Mouse (Mus musculus): Measurements from ENCODE around the gene Asb7.
A peak's percentile ranks its signal among the peaks of the same experiment; 100 is the strongest.

The Asb7 gene

DNA sequence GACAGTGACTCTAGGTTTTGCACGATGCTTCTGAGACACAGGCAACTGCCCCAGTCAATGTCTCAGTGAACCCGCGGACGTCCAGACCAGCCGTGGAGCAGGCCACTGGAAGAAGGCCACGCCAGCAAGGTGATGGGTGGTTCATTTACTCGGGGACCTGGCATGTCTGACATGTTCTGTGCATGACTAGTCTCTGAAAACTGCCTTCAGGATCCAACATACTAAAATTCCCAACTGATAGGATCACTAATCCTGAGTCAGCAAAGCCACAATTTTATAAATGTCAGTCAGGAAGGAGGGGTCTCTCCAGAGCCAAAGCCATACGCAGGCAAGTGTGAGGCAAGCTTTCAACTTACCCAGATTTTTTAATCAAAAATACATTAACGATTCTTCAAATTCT lies 35.8 kb downstream of the Asb7 start:
- DNase-seq (ENCODE audit: low read depth), result peak; percentile 17

DNA sequence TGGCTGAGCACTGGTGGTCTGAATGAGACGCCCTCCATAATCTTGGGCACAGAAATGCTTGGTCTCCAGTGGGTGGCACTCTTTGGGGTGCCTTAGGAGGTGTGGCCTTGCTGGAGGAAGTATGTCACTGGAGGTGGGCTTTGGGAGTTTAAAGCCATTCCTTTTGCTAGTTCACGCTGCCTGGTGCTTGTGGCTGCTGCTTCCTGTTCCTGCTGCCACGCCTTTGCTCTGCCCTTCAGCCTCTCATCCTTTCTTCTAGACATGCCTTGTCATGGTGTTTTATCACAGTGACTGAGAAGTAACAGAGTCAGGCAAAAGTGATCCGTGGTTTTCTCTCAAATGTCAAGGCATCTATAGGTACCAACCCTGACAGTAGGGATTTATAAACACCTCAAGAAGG lies 37.2 kb downstream of the Asb7 start:
- DNase-seq (ENCODE audit: low read depth), result no peak

DNA sequence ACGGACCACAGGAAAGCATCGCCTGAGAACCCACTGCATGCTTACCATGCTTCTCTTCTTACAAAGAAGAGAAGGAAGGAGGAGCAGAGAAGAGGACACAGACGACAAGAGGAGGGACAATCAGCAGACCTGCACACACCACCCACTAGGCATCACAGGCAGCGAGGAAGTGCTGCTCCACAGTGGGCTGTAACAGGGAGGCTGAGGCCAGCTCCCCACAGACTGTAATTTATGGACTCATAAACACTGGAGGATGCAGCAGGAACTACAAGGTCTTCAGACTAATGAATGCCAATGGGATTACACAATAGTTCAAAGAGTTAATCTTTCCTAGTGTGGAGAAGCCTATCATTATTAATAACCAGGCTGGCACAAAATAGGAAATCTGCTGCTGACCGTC lies 38.5 kb downstream of the Asb7 start:
- no peak for DNase-seq (ENCODE audit: low read depth)

DNA sequence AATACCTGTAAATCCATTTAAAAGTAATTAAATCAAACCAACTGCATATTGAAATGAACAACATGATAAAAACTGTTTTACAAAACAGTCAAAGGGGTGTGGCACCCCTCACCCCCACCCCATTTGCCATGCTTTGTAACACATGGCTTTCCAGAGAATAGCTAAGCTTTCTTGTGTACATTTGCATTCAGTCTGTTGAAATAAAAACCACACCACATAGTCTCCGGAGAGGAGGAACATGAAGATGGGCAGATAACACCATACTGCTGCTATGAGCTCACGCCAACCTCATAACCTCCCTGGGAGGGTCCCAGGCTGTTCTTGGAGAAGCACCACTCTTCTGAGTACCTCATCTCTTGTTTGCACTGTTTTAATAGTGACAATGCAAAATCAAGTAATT lies 40.2 kb downstream of the Asb7 start:
- DNase-seq (ENCODE audit: low read depth), result no peak

DNA sequence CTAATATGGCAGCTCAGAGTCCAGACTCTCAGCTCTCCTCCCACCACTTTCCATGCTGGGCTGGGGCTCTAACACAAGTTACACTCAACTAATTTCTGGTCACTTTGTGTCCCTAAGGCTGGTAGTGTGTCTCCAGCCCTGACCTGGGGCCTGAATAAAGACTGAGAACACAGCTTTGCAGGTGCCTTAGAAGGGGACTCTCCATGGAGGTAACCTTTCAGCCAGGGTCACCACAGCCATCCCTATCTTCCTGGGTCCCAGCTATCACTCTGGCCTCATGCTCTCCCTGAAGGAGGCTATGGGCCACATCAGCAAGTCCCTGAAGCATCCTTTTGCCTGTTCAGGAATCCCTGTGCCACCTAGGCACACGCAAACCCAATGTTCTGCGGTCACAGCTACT lies 43.7 kb downstream of the Asb7 start:
- DNase-seq (ENCODE audit: low read depth), result no peak

DNA sequence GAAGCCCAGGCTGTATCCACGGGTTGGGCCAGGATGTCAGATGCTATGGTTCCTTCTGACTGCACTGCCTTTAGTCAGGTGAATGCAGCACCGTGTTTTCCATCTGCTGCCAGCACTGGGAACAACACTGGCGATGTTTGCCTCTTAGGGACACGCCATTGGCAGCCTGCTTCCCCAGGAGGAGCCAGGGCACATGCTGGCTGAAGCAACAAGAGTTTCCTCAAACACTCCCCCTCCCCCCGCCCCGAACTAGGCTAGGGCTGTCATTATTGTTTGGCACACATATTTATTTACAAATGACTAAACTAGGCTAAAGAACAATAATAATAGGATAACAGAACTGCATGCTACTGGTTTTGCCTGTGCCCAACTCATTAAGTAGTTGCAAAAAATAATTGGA lies 56.0 kb downstream of the Asb7 start:
- no peak for DNase-seq (ENCODE audit: low read depth)

DNA sequence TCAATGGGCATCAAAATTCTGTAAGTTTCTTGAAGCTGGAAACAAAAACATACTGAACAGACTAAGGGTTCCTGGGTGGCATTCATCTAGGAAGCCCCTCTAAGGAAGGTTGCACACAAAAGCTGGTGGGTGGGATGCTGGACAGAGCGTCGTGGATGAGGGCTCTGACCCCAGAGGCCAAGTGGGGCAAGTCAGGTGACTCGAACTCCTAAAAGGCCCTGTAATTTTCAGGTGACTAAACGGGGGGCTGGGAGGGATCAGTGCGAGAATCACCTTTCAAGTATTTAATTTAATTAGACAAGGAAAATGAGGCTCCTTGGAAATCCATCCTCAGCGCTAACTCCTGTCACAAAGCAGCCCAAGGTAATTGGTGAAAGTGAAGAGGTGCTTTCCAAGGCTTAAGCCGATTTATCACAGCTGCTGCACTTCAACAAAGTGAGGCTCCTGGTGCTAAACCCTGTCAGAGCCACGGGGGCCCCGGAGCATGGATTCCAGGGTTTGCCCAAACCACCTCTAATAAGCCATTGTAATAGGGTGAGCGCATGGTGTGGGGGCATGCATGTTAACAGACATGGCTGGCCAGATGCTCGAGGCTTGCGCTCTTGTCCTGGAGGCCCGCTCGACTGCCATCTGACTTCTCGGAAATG lies 59.1 kb downstream of the Asb7 start:
- no peak for DNase-seq (ENCODE audit: low read depth)

DNA sequence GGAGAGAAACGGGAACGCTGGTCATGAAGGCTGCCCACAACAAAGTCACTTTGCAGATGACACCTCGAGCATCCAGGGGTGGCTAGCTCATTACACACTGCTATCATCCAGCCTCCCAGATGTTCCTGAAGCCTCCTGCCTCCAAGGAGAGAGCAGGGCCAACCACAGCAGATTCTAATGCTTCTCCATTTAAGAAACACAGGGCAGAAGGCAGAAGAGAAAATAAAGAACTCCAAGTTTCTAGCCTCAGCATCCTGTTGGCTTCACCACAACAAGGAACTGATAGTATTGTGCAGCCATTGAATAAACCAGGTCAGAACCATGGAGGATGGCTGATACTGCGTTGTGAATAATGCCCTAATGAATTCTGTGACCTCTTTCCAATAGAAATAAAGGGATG lies 60.0 kb downstream of the Asb7 start:
- no peak for DNase-seq (ENCODE audit: low read depth)

DNA sequence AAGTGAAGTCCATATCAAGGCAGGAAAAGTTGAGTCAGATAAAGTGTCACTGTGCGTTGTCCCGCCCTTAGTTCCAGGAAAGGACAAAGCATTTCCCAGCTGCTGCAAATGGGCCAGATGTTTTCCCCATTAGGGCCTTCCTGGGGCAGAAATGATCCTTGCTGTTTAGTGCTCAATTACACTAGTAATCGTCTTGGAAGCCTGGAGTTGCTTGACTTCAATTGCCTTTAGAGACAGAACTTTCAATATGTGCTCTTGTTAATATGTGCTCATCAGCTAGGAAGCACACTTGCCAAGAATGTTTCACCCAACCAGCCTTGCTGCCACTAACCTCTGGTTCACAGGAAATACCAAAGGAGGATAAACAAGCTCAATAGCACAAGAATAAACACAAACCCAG lies 66.0 kb downstream of the Asb7 start:
- peak; percentile 22 for DNase-seq (ENCODE audit: low read depth)

DNA sequence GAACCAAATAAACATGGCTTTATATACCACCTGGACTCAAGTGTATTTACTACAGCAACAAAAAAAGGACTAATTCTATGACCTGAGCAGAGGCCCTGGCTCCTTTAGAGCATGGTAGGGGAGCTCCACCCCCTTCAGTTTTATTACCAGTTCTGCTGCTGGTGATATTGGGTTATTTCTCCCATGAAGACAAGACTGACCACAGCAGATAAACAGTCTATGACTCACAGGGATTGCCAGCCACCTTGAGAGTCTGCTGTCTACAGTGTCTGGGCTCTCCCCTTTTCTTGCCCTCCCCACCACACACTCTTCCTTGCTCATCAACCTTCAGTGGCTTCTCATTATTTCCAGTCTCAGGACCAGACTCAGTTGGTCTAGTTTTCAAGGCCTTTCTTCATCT lies 87.5 kb downstream of the Asb7 start:
- DNase-seq (ENCODE audit: low read depth), result peak; percentile 40

DNA sequence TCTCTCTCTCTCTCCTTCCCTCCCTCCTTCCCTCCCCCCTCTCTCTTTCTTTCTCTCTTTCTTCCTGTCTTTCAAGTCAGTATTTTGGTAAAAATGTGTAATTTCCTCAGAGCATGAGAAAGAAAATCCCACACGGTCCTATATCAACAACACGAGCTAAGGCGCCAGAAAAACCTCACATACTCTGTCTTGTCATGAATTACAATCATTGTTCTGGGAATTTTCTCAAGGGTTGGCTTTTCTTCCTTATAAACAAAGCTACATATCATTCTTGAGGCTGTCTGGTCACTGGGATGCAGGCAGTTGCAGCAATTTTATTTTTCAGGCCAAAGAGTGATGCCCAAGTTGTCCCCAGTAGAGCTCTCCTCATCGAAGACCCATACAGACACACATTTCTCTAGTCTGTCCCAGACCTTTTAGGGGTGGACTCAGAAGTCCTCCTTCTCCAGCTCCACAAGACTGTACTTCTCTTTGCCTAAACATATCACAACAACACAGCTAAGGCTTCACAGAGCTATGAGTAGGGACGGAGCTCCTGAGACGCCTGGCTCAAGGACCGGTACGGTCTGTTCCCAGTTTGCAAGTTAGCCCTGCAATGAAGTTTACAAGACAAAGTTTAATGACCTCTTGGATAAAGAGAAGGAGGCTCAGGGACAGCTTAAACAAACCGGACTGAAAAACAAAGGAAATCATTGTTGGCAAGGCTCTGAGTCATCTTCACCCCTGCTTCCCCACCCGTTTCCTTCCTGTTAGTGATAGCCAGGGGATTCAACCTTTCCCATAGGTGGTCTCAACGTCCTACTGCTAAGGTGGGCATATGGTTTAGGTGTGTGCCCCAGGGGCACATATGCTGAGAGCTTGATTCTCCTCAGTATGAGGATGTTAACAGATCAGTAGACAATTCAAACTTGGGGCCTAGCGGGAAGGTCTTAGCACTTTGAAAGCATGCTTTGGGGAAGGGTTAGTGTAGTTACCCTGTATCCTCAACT lies 88.5 kb downstream of the Asb7 start:
- peak; percentile 44 for DNase-seq (ENCODE audit: low read depth)

DNA sequence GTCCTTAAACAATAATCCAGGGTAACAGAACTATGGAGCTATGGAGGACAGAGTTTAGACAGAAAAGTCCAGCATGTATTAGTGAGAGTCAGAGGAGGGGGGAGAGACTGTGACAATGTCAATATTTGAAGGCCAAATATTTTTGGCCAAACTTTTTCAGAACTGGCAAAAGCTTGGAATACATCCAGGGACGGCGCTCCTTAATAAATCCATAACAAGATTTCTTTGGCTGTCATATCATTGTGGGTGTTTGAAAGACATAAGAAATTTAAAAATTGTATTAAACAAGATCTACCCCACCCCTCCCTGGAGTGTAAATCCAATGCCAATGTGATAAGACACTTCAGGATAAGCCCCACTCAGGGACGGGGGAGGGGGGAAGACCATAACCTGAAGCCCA lies 89.3 kb downstream of the Asb7 start:
- no peak for DNase-seq (ENCODE audit: low read depth)

DNA sequence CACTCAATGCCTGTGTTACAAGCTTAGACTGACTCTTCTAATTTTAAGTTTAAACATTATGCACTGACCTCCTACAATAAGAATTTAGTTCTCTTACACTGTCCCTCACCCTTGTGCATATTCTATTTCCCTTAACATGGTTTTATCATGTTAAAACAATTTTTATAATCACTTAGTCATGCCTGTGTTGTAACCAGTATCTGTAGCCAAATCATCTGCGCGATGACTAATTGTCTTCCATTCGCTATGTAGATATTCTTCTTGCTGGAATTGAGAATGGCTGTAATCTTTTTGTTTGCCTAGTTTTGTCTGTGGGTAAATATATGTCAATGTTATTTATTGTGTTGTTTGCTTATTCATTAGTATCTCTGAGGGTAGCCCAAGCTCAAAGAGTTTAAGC lies 91.5 kb downstream of the Asb7 start:
- DNase-seq (ENCODE audit: low read depth), result no peak

Measured in fibroblast of lung, adult 2 months (primary cell).